Mouse (Mus musculus) cortical plate, adult 2 months (tissue): Measurements from ENCODE around the gene Eif2b3.

Experiments
- CTCF ChIP-seq: fragments of 200-500 bp; IDR thresholded peaks from 2 replicates; pipeline ENCODE4 v1.5.1; 2011; ENCODE audit warnings: mild to moderate bottlenecking, control low read depth, low read length; ENCODE audit not compliant: insufficient read depth; ENCODE audit errors: extremely low read depth
- POLR2A ChIP-seq: fragments of 200-500 bp; IDR thresholded peaks from 2 replicates; pipeline ENCODE4 v1.6.1; 2011; ENCODE audit warnings: mild to moderate bottlenecking, low read length, control low read depth; ENCODE audit not compliant: insufficient read depth; ENCODE audit errors: extremely low read depth

DNA sequence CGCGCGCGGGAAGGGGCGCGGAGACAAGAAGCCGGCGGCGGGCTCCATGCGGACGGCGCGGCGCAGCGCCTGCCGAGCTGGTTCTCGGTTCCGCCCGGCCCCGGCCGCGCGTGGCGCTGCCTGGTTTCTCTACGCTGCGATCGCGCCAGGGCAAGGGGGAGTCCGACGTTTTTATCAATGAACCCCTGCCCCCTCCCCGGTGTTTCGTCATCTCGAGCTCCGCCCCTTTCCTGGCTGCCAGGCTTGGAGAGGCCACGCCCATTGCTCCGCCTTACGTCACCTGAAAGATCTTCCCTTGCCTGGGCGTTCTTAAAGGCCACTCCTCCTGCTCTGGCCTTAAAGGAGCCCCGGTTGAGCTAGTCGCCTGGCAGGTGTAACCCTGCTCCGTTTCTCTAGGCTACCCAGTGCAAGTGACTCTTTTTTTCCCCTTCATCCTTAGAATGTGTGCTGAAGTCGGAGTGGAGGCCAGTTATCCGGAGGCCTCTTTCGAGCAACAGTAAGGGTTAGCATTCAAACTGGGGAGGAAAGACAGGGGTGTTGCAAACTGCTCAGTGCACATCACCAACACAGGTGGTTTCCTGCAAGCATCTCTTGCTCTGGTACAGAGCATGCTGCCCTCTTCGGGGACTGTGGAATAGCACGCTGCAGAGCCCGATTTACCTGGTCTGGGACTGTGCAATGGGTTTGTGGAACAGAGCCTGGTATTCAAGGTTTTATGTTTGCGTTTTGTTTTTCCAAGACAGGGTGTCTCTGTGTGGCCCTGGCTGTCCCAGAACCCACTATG, 114.8 kb downstream of the Eif2b3 start, which contains the start of gene Plk3:
- 0 out of 2 replicates have a peak, but pooled peaks have one; percentile 11 for TF ChIP-seq CTCF
- peak; percentile 95 for TF ChIP-seq POLR2A
